Comparison of ENCODE assay signal across 17 mouse cellular contexts in genomic region chr5:147059319-147059718, GRCm38 (mm10). TPM values are rescaled to one million over a fixed set of nuclear protein-coding genes. Genes with fewer than 3 reads are reported as not detected.
DNase-seq lines count a peak whose midpoint lies in the region; ATAC-seq and TF ChIP-seq lines count a peak whose summit lies in the region.
"Had no signal": no experiment of that assay in that cellular context is flagged by ENCODE, and none has a peak within 500 bp of the region (broad histone marks: within the 10 kb centered on the region; RNA-seq: fewer than 3 reads in every experiment).

No protein-coding gene starts in this region.

- peaks cover 0 to 6% of the 10 kb centered on the region in 2 experiments for H3K36me3 ChIP-seq in CH12.LX (replicated peaks in 1 of 2; ENCODE audit: control insufficient read depth in 1 of 2, insufficient read depth in 1 of 2, low read length in 1 of 2)
- no peaks in the 10 kb centered on the region for H3K36me3 ChIP-seq in intestine, embryonic 16.5 days (ENCODE audit: control insufficient read depth, insufficient read depth, low read length)
- H3K36me3 ChIP-seq in megakaryocyte, embryonic 14.5 days (replicated peaks; ENCODE audit: low read length): no peaks in the 10 kb centered on the region
- H3K36me3 ChIP-seq in heart, embryonic 10.5 days: no peaks in the 10 kb centered on the region
- H3K36me3 ChIP-seq: embryonic facial prominence, embryonic 12.5 days; forebrain, embryonic 15.5 days; limb, embryonic 15.5 days; lung, embryonic 15.5 days; midbrain, embryonic 12.5 days; neural tube, embryonic 15.5 days; stomach, embryonic 15.5 days had no signal

- dilution Hi-C loops in CH12.LX (cut with MboI; ENCODE audit: extremely low pct_ligation_motif_present, extremely low pct_unique_long_range_greater_than_20kb, low sequenced_read_pairs): no loop called here

- peaks cover 75% of the 10 kb centered on the region for H3K79me2 ChIP-seq in CH12.LX (replicated peaks; ENCODE audit: control insufficient read depth, extremely low read depth, insufficient read depth, poor library complexity, severe bottlenecking)

- peak overlapping the region; percentile 90 for H3K27ac ChIP-seq in CH12.LX (ENCODE audit: insufficient read depth, low read depth)
- no peak overlapping the region for H3K27ac ChIP-seq in intestine, embryonic 16.5 days (ENCODE audit: low read length)
- H3K27ac ChIP-seq in heart, embryonic 10.5 days: no peak overlapping the region
- H3K27ac ChIP-seq: embryonic facial prominence, embryonic 12.5 days; forebrain, embryonic 15.5 days; kidney, postnatal 0 days; limb, embryonic 15.5 days; lung, embryonic 15.5 days; midbrain, embryonic 12.5 days; neural tube, embryonic 15.5 days had no signal

- peaks cover 8 to 70% of the 10 kb centered on the region in 2 experiments for H3K4me1 ChIP-seq in CH12.LX (ENCODE audit: control insufficient read depth in 1 of 2, insufficient read depth in 2 of 2)
- peaks cover 26% of the 10 kb centered on the region for H3K4me1 ChIP-seq in intestine, embryonic 16.5 days (ENCODE audit: control insufficient read depth, insufficient read depth, low read length)
- peaks cover 39% of the 10 kb centered on the region for H3K4me1 ChIP-seq in megakaryocyte, embryonic 14.5 days
- H3K4me1 ChIP-seq in heart, embryonic 10.5 days: peaks cover 25% of the 10 kb centered on the region
- H3K4me1 ChIP-seq: embryonic facial prominence, embryonic 12.5 days; midbrain, embryonic 12.5 days; neural tube, embryonic 15.5 days had no signal

- WGBS in intestine, embryonic 16.5 days: 66% methylated on average over 9 of the region's 9 CpGs
- WGBS in heart, embryonic 10.5 days: 88% methylated on average over 9 of the region's 9 CpGs

- no peaks in the 10 kb centered on the region for H3K9me3 ChIP-seq in CH12.LX (replicated peaks; ENCODE audit: low read length)
- no peaks in the 10 kb centered on the region for H3K9me3 ChIP-seq in intestine, embryonic 16.5 days (ENCODE audit: control insufficient read depth, low read length)
- H3K9me3 ChIP-seq in megakaryocyte, embryonic 14.5 days: no peaks in the 10 kb centered on the region
- H3K9me3 ChIP-seq in heart, embryonic 10.5 days: no peaks in the 10 kb centered on the region
- H3K9me3 ChIP-seq: embryonic facial prominence, embryonic 12.5 days; forebrain, embryonic 15.5 days; limb, embryonic 15.5 days; lung, embryonic 15.5 days; midbrain, embryonic 12.5 days; neural tube, embryonic 15.5 days; stomach, embryonic 15.5 days had no signal

- no peak for TF ChIP-seq CTCF in CH12.LX (conservative IDR thresholded peaks at IDR 0.05 in 1 of 2, IDR thresholded peaks at IDR 0.05 in 1 of 2; ENCODE audit: low read depth in 2 of 2, low read length in 2 of 2)

- H3K9ac ChIP-seq in CH12.LX (ENCODE audit: insufficient read depth, low read depth): peak overlapping the region; percentile 93
- no peak overlapping the region for H3K9ac ChIP-seq in intestine, embryonic 16.5 days (ENCODE audit: low read depth, low read length)
- H3K9ac ChIP-seq: embryonic facial prominence, embryonic 12.5 days; forebrain, embryonic 15.5 days; limb, embryonic 15.5 days; lung, embryonic 15.5 days; midbrain, embryonic 12.5 days; neural tube, embryonic 15.5 days; stomach, embryonic 15.5 days had no signal

- peak; percentile 63 for DNase-seq in cerebellum, adult 9-11 months
- DNase-seq in cerebellum, adult 18-20 months: no peak
- peak; percentile 74 for DNase-seq in CH12.LX (ENCODE audit: extremely low read depth)
- no peak for DNase-seq in heart, postnatal 10 days
- no peak for DNase-seq in heart, embryonic 10.5 days (ENCODE audit: low spot score)
- DNase-seq in left cerebral cortex, postnatal 25 days (ENCODE audit: low spot score in 2 of 2): no peak

- no peaks in the 10 kb centered on the region for H3K27me3 ChIP-seq in CH12.LX (replicated peaks)
- H3K27me3 ChIP-seq in intestine, embryonic 16.5 days (replicated peaks; ENCODE audit: control insufficient read depth, insufficient read depth, low read length): no peaks in the 10 kb centered on the region
- no peaks in the 10 kb centered on the region for H3K27me3 ChIP-seq in megakaryocyte, embryonic 14.5 days (replicated peaks)
- H3K27me3 ChIP-seq in heart, embryonic 10.5 days (ENCODE audit: insufficient read depth, poor library complexity, severe bottlenecking): no peaks in the 10 kb centered on the region
- H3K27me3 ChIP-seq: embryonic facial prominence, embryonic 12.5 days; forebrain, embryonic 15.5 days; limb, embryonic 15.5 days; lung, embryonic 15.5 days; midbrain, embryonic 12.5 days; neural tube, embryonic 15.5 days; stomach, embryonic 15.5 days had no signal

- H3K4me2 ChIP-seq in CH12.LX (ENCODE audit: insufficient read depth, low read depth, poor library complexity, severe bottlenecking): peak overlapping the region; percentile 98
- no peak overlapping the region for H3K4me2 ChIP-seq in intestine, embryonic 16.5 days (ENCODE audit: low read depth, low read length)
- H3K4me2 ChIP-seq: embryonic facial prominence, embryonic 12.5 days; forebrain, embryonic 15.5 days; limb, embryonic 15.5 days; lung, embryonic 15.5 days; midbrain, embryonic 12.5 days; neural tube, embryonic 15.5 days; stomach, embryonic 15.5 days had no signal

- in situ Hi-C loops in CH12.LX (cut with MboI; ENCODE audit: low pct_ligation_motif_present, low pct_unique_long_range_greater_than_20kb, low sequenced_read_pairs): no loop called here

- peak overlapping the region; percentile 46 to 79 (median 69) for H3K4me3 ChIP-seq in CH12.LX (replicated peaks in 1 of 3; ENCODE audit: low read depth in 2 of 3, low read length in 2 of 3, poor library complexity in 1 of 3)
- H3K4me3 ChIP-seq in intestine, embryonic 16.5 days (ENCODE audit: low read length): no peak overlapping the region
- H3K4me3 ChIP-seq in megakaryocyte, embryonic 14.5 days (replicated peaks): peak overlapping the region; percentile 59
- H3K4me3 ChIP-seq in heart, embryonic 10.5 days: no peak overlapping the region
- H3K4me3 ChIP-seq: embryonic facial prominence, embryonic 12.5 days; forebrain, embryonic 15.5 days; limb, embryonic 15.5 days; lung, embryonic 15.5 days; midbrain, embryonic 12.5 days; neural tube, embryonic 15.5 days; stomach, embryonic 15.5 days had no signal

- ATAC-seq in intestine, embryonic 16.5 days: peak; percentile 26; the same call in 1 of the 2 replicates
- ATAC-seq: forebrain, embryonic 15.5 days; inflammation-experienced regulatory T-cells, adult 6 months had no signal

- TF ChIP-seq EP300 in CH12.LX (IDR thresholded peaks at IDR 0.05; ENCODE audit: low read length): no peak; the same call in 1 of the 2 replicates

- intact Hi-C loops in heart, postnatal 10 days (cut with DNase I): no loop called here
- intact Hi-C loops in left cerebral cortex, postnatal 25 days (cut with DNase I): no loop called here

- TF ChIP-seq POLR2A in CH12.LX (IDR thresholded peaks at IDR 0.05; ENCODE audit: low read depth, low read length): peak; percentile 60; the same call in 1 of the 2 replicates

- no peak for TF ChIP-seq RAD21 in CH12.LX (IDR thresholded peaks at IDR 0.05; ENCODE audit: low read depth, low read length)

TF ChIP-seq in CH12.LX, 34 proteins besides CTCF, POLR2A, EP300 and RAD21 (continues in another document):
- TF ChIP-seq NELFE (IDR thresholded peaks at IDR 0.05; ENCODE audit: low read depth, low read length) (peak; percentile 49; the same call in 1 of the 2 replicates), TBP (conservative IDR thresholded peaks at IDR 0.05; ENCODE audit: low read depth, low read length) (0 out of 2 replicates have a peak, but pooled peaks have one; percentile 40), ZKSCAN1 (IDR thresholded peaks at IDR 0.05; ENCODE audit: borderline replicate concordance, low read depth, low read length) (no peak), HCFC1 (IDR thresholded peaks at IDR 0.05; ENCODE audit: low read depth, low read length) (0 out of 2 replicates have a peak, but pooled peaks have one; percentile 16), SMC3 (IDR thresholded peaks at IDR 0.05; ENCODE audit: low read depth, low read length) (no peak), USF1 (IDR thresholded peaks at IDR 0.05; ENCODE audit: low read depth, low read length) (no peak), RCOR1 (conservative IDR thresholded peaks at IDR 0.05; ENCODE audit: low read depth, low read length) (no peak), UBTF (IDR thresholded peaks at IDR 0.05; ENCODE audit: low read depth, low read length) (no peak), PAX5 (IDR thresholded peaks at IDR 0.05; ENCODE audit: low read length) (no peak), CHD1 (IDR thresholded peaks at IDR 0.05; ENCODE audit: low read depth, low read length) (no peak; the same call in 1 of the 2 replicates), ZC3H11A (IDR thresholded peaks at IDR 0.05; ENCODE audit: low read depth, low read length) (no peak), MAFK (IDR thresholded peaks at IDR 0.05; ENCODE audit: insufficient replicate concordance, low read length) (no peak), BHLHE40 (IDR thresholded peaks at IDR 0.05; ENCODE audit: low read depth, low read length) (peak; percentile 38; the same call in 1 of the 2 replicates), USF2 (conservative IDR thresholded peaks at IDR 0.05; ENCODE audit: low read depth, low read length) (no peak), POLR2AphosphoS2 (IDR thresholded peaks at IDR 0.05; ENCODE audit: low read depth, low read length) (no peak; the same call in 1 of the 2 replicates), ZNF384 (IDR thresholded peaks at IDR 0.05; ENCODE audit: low read depth, low read length) (no peak)

RNA-seq across cellular contexts. Expression of gene Lnx2, which starts 17.1 kb away (rescaled TPM):
- 25.6 and 30.1 TPM in 2 replicates for total RNA-seq in CH12.LX (2012; rRNA removed)
- total RNA-seq in CH12.LX (2014; rRNA removed): 19.4 and 20.3 TPM in 2 replicates
- 18.8 and 22.9 TPM in 2 replicates for polyA plus RNA-seq in CH12.LX (2012; ENCODE audit: insufficient read length, low read depth)
- 15.2 and 16.6 TPM in 2 replicates for polyA plus RNA-seq in intestine, embryonic 16.5 days (2015; fragmentation: Nextera tagmentation; extraction: Ambion mirVana)
- 4.1 and 5.7 TPM in 2 replicates for polyA plus RNA-seq in megakaryocyte, embryonic 14.5 days (2012; ENCODE audit: insufficient read depth, low replicate concordance)
- 10 to 100 TPM; 17.9 to 20.5 TPM for total RNA-seq in heart, postnatal 10 days (2021)
- polyA plus RNA-seq in heart, embryonic 10.5 days (2016; fragmentation: Nextera tagmentation; extraction: Ambion mirVana): 7.7 and 10.0 TPM in 2 replicates
- 1 to 10 TPM; 5.1 to 6.3 TPM for total RNA-seq in left cerebral cortex, postnatal 25 days (2021)

RNA-seq across cellular contexts. Expression of gene Polr1d, which starts 17.5 kb away (rescaled TPM):
- total RNA-seq in CH12.LX (2012; rRNA removed) (293 and 334 TPM in 2 replicates), CH12.LX (2014; rRNA removed) (354 and 381 TPM in 2 replicates)
- 300 and 322 TPM in 2 replicates for polyA plus RNA-seq in CH12.LX (2012; ENCODE audit: insufficient read length, low read depth)
- polyA plus RNA-seq in intestine, embryonic 16.5 days (2015; fragmentation: Nextera tagmentation; extraction: Ambion mirVana): 136 and 151 TPM in 2 replicates
- polyA plus RNA-seq in megakaryocyte, embryonic 14.5 days (2012; ENCODE audit: insufficient read depth, low replicate concordance): 78.9 and 100 TPM in 2 replicates
- 10 to 100 TPM; 83.7 to 88.3 TPM for total RNA-seq in heart, postnatal 10 days (2021)
- 114 and 129 TPM in 2 replicates for polyA plus RNA-seq in heart, embryonic 10.5 days (2016; fragmentation: Nextera tagmentation; extraction: Ambion mirVana)
- total RNA-seq in left cerebral cortex, postnatal 25 days (2021): 10 to 100 TPM; 72.0 to 72.9 TPM

Comparison
In these comparisons a context has a peak if more than half of its experiments do, and no peak if none do; other contexts are left out.
1. DNase-seq: peak in cerebellum, adult 9-11 months (single experiment) and CH12.LX (single experiment); none in cerebellum, adult 18-20 months (0 of 2), heart, postnatal 10 days (0 of 2), heart, embryonic 10.5 days (single experiment) and left cerebral cortex, postnatal 25 days (0 of 2).
2. H3K4me3 ChIP-seq: peak in CH12.LX (3 of 3) and megakaryocyte, embryonic 14.5 days (single experiment); none in intestine, embryonic 16.5 days (single experiment) and heart, embryonic 10.5 days (single experiment).